Mouse (Mus musculus): ENCODE results near the gene Ablim1.

DNA sequence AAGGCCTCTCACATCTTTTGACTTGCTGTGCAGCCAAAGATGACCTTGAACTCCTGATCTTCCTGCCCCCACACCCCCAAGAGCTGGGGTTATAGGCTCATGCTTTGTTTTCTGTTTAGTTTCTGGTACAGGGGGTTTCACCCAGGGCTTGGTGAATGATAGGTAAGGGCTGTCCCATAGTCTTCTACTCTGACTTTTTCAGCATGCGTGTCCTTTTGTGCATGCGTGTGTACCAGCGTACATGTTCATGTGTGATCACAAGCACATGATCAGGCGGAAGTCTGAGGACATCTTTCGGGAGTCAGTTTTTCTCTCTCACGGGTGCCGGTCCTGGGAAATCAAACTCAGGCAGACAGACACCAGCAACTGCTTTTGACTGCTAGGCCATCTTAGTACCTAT lies 48.8 kb upstream of the Ablim1 start:
- TF ChIP-seq CTCF (IDR thresholded peaks at IDR 0.05; ENCODE audit: low read depth, low read length) (no peak), POLR2A (IDR thresholded peaks at IDR 0.05; ENCODE audit: extremely low read depth, insufficient read depth, low read length) (no peak)

Measured in liver, adult 2 months (tissue).